Mouse (Mus musculus): ENCODE data around the gene Flywch2. TPM values are rescaled to one million over a fixed set of nuclear protein-coding genes. Genes with fewer than 3 reads are reported as not detected.

Flywch2 gene
- polyA plus RNA-seq, 1 experiment, result 8.8 TPM

GRCm38 (mm10) chr17:23758801-23759200 is 27.1 kb downstream of the Flywch2 start:
- TF ChIP-seq POLR2A (IDR thresholded peaks at IDR 0.05; ENCODE audit: borderline replicate concordance, extremely low read depth, low read depth, low read length) (no peak), CTCF (IDR thresholded peaks at IDR 0.05; ENCODE audit: insufficient read depth, low read length) (no peak)
- no peak overlapping the region for H3K4me3 ChIP-seq (replicated peaks; ENCODE audit: extremely low read depth, low read depth, low read length)
- H3K4me1 ChIP-seq (ENCODE audit: control insufficient read depth, insufficient read depth, low read length), result no peaks in the 10 kb centered on the region
- DNase-seq, result no peak
- 91% methylated on average over 8 of the region's 8 CpGs for WGBS

- 93% methylated on average over 9 of the region's 9 CpGs for WGBS
- no peak overlapping the region for H3K4me3 ChIP-seq (replicated peaks; ENCODE audit: extremely low read depth, low read depth, low read length)
- no peak for DNase-seq
- no peak for TF ChIP-seq POLR2A (IDR thresholded peaks at IDR 0.05; ENCODE audit: borderline replicate concordance, extremely low read depth, low read depth, low read length)
- no peaks in the 10 kb centered on the region for H3K4me1 ChIP-seq (ENCODE audit: control insufficient read depth, insufficient read depth, low read length)
Observed at GRCm38 (mm10) chr17:23757581-23757980, 28.3 kb downstream of the Flywch2 start.

DNA sequence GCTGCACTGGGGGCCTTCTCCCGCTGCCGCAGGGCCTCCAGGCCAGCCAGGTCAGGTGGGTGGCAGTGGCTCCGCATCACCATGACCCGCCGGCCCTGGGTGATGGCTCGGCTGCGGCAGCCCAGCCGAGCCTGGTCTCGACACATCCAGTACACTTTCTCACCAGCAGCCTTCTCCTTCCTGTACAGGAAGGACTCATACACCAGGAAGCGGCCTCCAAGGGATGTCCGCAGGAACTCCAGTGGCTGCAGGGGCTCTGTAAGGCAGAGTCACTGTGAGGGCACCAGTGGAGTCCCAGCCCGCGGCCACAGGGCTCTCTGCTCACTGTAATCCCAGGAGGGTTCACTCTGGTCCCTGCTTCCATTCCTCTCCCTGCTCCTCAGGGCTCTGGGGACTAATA is 30.2 kb downstream of the Flywch2 start:
- no peak for TF ChIP-seq POLR2A (IDR thresholded peaks at IDR 0.05; ENCODE audit: borderline replicate concordance, extremely low read depth, low read depth, low read length)
- no peak for TF ChIP-seq CTCF (IDR thresholded peaks at IDR 0.05; ENCODE audit: insufficient read depth, low read length)
- Histone ChIP-seq H3K4me3 (replicated peaks; ENCODE audit: extremely low read depth, low read depth, low read length) (no peak overlapping the region), H3K4me1 (ENCODE audit: control insufficient read depth, insufficient read depth, low read length) (no peaks in the 10 kb centered on the region)
- WGBS, result 61% methylated on average over 13 of the region's 13 CpGs
- DNase-seq, result no peak

DNA sequence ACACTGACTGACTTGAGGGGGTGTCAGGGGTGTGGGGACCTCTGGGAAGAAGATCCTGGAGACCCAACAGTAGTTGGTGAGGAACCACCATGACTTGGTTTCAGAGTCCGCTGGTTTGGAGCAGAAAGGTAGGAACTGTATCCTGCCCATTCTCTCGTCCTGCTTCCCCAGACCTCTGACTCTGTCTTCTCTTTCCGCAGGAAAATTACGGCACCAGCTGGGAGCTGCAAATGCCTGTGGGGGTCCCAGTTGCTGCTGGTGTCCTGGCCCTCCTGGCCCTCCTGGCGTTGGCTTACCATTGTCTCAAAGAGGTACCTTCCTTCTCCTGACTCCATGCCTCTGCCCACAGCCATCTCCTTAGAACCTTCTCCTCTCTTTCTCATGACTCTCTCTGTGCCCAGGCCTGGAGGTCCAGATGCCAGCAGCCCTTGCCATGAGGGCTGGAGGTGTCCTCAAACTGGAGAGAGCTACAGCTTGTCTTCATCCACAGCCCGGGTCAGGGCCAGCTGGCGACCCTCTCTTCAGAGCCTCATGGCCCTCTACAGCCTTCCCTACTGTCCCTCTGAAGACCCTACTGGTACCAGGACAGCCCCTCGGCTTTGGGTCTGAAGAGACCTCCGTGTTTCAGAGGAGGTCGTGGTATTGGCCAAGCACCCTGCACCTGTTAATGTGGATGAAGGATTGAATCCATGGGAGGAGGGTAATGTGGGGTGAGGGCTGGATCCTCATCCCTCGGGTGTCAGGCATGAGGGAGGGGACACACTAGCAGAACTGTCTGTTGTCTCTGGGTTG is 36.3 kb downstream of the Flywch2 start:
- no peak for DNase-seq
- H3K4me1 ChIP-seq (ENCODE audit: control insufficient read depth, insufficient read depth, low read length), result peaks cover 4% of the 10 kb centered on the region; the same call in 1 of the 2 replicates
- 79% methylated on average over 11 of the region's 11 CpGs for WGBS

DNA sequence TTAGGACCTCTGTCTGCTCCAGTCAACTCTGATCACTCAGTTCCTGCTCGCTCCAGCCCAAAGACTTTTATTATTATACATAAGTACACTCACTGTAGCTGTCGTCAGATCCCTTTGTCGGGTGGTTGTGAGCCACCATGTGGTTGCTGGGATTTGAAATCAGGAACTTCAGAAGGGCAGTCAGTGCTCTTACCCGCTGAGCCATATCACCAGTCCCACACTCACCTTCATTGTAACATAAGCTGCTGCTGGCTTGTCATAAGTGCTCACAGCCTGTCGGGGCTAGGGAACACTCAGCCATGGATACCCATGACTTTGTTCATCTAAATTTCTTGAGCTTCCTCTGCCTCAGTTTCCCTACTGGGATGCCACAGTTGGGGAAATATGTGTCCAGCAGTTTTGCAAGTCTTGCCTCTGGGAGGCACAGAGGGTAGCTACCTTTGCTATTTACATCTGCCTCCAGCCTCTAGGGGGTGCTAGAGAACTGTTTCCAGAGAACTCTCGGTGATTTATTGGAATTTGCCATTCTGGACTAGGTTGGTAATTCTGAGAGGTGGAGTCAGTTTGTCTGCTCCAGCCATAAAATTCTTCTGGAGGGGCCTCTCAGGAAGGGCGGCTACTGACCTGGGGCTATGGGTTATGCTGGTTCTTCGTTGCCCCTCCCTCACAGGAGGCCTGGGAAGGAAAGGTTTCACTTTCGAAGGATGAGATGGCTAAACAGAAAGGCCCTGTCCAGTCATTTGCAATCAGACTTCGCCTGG is 37.1 kb downstream of the Flywch2 start:
- H3K4me1 ChIP-seq (ENCODE audit: control insufficient read depth, insufficient read depth, low read length), result peaks cover 4% of the 10 kb centered on the region; the same call in 1 of the 2 replicates
- H3K4me3 ChIP-seq (replicated peaks; ENCODE audit: extremely low read depth, low read depth, low read length), result peak overlapping the region; percentile 40
- WGBS, result 18% methylated on average over 10 of the region's 10 CpGs
- TF ChIP-seq CTCF (IDR thresholded peaks at IDR 0.05; ENCODE audit: insufficient read depth, low read length) (peak; percentile 45), POLR2A (IDR thresholded peaks at IDR 0.05; ENCODE audit: borderline replicate concordance, extremely low read depth, low read depth, low read length) (no peak)
- peak; percentile 68 for DNase-seq

More for the DNA sequence above, 36.3 kb downstream of the Flywch2 start:
- H3K4me3 ChIP-seq (replicated peaks; ENCODE audit: extremely low read depth, low read depth, low read length), result peak overlapping the region; percentile 40
- TF ChIP-seq CTCF (IDR thresholded peaks at IDR 0.05; ENCODE audit: insufficient read depth, low read length), result no peak
- 0 out of 2 replicates have a peak, but pooled peaks have one; percentile 25 for TF ChIP-seq POLR2A (IDR thresholded peaks at IDR 0.05; ENCODE audit: borderline replicate concordance, extremely low read depth, low read depth, low read length)

- TF ChIP-seq CTCF (IDR thresholded peaks at IDR 0.05; ENCODE audit: insufficient read depth, low read length) (no peak), POLR2A (IDR thresholded peaks at IDR 0.05; ENCODE audit: borderline replicate concordance, extremely low read depth, low read depth, low read length) (no peak)
- no peak overlapping the region for H3K4me3 ChIP-seq (replicated peaks; ENCODE audit: extremely low read depth, low read depth, low read length)
- WGBS, result 19% methylated on average over 6 of the region's 6 CpGs
- peaks cover 4% of the 10 kb centered on the region; the same call in 1 of the 2 replicates for H3K4me1 ChIP-seq (ENCODE audit: control insufficient read depth, insufficient read depth, low read length)
- no peak for DNase-seq
Observed at GRCm38 (mm10) chr17:23748026-23748425, 37.9 kb downstream of the Flywch2 start.

DNA sequence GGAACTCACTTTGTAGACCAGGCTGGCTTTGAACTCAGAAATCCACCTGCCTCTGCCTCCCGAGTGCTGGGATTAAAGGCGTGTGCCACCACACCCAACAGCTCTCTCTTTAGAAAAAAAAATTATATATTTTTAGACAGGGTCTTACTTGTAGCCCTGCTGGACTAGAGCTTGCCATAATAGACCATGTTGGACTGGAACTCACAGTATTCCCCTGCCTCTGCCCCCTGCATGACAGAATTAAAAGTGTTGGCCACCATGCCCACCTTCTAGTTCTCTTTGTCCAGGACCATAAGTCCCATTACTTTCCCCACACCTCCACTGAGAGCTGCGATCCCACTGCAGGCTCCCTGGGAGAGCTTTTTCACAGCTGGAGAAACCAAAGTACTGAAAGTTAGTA is 38.4 kb downstream of the Flywch2 start:
- WGBS, result 79% methylated on average over 3 of the region's 3 CpGs
- H3K4me3 ChIP-seq (replicated peaks; ENCODE audit: extremely low read depth, low read depth, low read length), result no peak overlapping the region
- peaks cover 6% of the 10 kb centered on the region for H3K4me1 ChIP-seq (ENCODE audit: control insufficient read depth, insufficient read depth, low read length)
- no peak for TF ChIP-seq CTCF (IDR thresholded peaks at IDR 0.05; ENCODE audit: insufficient read depth, low read length)
- TF ChIP-seq POLR2A (IDR thresholded peaks at IDR 0.05; ENCODE audit: borderline replicate concordance, extremely low read depth, low read depth, low read length), result no peak
- DNase-seq, result no peak

DNA sequence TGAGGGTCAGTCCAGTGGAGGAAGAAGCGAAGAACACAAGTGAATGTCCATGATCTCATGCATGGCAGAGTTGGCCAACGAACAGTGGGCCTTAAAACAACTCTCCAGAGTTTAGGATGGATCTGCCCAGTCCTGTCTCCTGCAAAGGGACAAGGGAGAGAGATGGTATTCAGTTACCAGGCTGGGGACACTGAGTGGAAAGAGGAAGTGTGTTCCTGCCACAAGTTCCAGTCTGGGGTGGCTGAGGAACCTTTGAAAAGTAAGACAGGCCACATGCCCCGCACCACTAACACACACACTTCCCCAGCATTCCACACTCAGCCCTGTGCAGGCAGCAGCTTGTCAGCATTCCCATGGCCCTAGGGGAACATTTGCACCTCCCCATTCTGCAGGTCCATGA is 39.1 kb downstream of the Flywch2 start:
- no peak for DNase-seq
- 81% methylated on average over 3 of the region's 3 CpGs for WGBS
- TF ChIP-seq CTCF (IDR thresholded peaks at IDR 0.05; ENCODE audit: insufficient read depth, low read length) (no peak), POLR2A (IDR thresholded peaks at IDR 0.05; ENCODE audit: borderline replicate concordance, extremely low read depth, low read depth, low read length) (no peak)
- Histone ChIP-seq H3K4me3 (replicated peaks; ENCODE audit: extremely low read depth, low read depth, low read length) (no peak overlapping the region), H3K4me1 (ENCODE audit: control insufficient read depth, insufficient read depth, low read length) (peaks cover 12% of the 10 kb centered on the region)

GRCm38 (mm10) chr17:23746311-23746710 is 39.6 kb downstream of the Flywch2 start:
- DNase-seq, result no peak
- TF ChIP-seq CTCF (IDR thresholded peaks at IDR 0.05; ENCODE audit: insufficient read depth, low read length), result 0 out of 2 replicates have a peak, but pooled peaks have one; percentile 4
- TF ChIP-seq POLR2A (IDR thresholded peaks at IDR 0.05; ENCODE audit: borderline replicate concordance, extremely low read depth, low read depth, low read length), result no peak
- Histone ChIP-seq H3K4me3 (replicated peaks; ENCODE audit: extremely low read depth, low read depth, low read length) (no peak overlapping the region), H3K4me1 (ENCODE audit: control insufficient read depth, insufficient read depth, low read length) (peaks cover 12% of the 10 kb centered on the region)
- 19% methylated on average over 12 of the region's 12 CpGs for WGBS
